Mouse (Mus musculus) spleen, adult 2 months (tissue): ENCODE results near the gene Bbs9. TPM values are rescaled to one million over a fixed set of nuclear protein-coding genes. Genes with fewer than 3 reads are reported as not detected.
A peak's percentile ranks its signal among the peaks of the same experiment; 100 is the strongest.

Experiments used
- DNase-seq, 2 experiments: peaks; one replicate each; pipeline versions ENCODE4 v3.0.0 to v3.0.0-alpha.2; 2012 to 2021; ENCODE audit warnings: low spot score in 2 of 2, low read depth in 1 of 2
- H3K27ac ChIP-seq: fragments of 200-500 bp; 2 replicates; pipeline ENCODE4 v1.5.1; 2012; ENCODE audit warnings: low read length, inconsistent platforms; ENCODE audit not compliant: insufficient read depth
- H3K27me3 ChIP-seq: fragments of 200-500 bp; 2 replicates; pipeline ENCODE4 v1.6.1; 2012; ENCODE audit warnings: mild to moderate bottlenecking, moderate library complexity, low read length, inconsistent platforms; ENCODE audit not compliant: control insufficient read depth, insufficient read depth
- H3K36me3 ChIP-seq: fragments of 200-500 bp; 2 replicates; pipeline ENCODE4 v1.6.1; 2012; ENCODE audit warnings: mild to moderate bottlenecking, low read length, inconsistent platforms; ENCODE audit not compliant: control insufficient read depth, insufficient read depth
- H3K4me1 ChIP-seq: fragments of 200-500 bp; 2 replicates; pipeline ENCODE4 v1.6.1; 2011; ENCODE audit warnings: inconsistent platforms; ENCODE audit not compliant: control insufficient read depth, insufficient read depth, insufficient read length
- H3K4me3 ChIP-seq: fragments of 200-500 bp; 2 replicates; pipeline ENCODE4 v1.5.1; 2011; ENCODE audit warnings: mild to moderate bottlenecking, inconsistent platforms; ENCODE audit not compliant: insufficient read depth, insufficient read length; ENCODE audit errors: extremely low read depth
- CTCF ChIP-seq: fragments of 200-500 bp; IDR thresholded peaks from 2 replicates; pipeline ENCODE4 v1.5.1; 2011; ENCODE audit warnings: mild to moderate bottlenecking, inconsistent platforms; ENCODE audit not compliant: insufficient read depth, insufficient read length, insufficient replicate concordance; ENCODE audit errors: extremely low read depth
- POLR2A ChIP-seq: fragments of 200-500 bp; IDR thresholded peaks from 2 replicates; pipeline ENCODE4 v1.6.1; 2011; ENCODE audit warnings: low read depth, low read length, inconsistent platforms
- WGBS: fragments of 180-500 bp; shearing (Covaris S2); methylation state at CpG from one replicate; pipeline ENCODE4 v1.1.7; 2018; 5-methylcytosine and 5-hydroxymethylcytosine counted together
- polyA plus RNA-seq: library from polyadenylated mRNA; depleted of rRNA; stranded (reverse); fragments of >200 nt; gene quantifications from 2 replicates; pipeline ENCODE4 v1.2.3, GENCODE M21; 2012

The Bbs9 gene
- polyA plus RNA-seq, 1 experiment = 11.5 TPM

- no peak overlapping the region for H3K27ac ChIP-seq
- H3K4me3 ChIP-seq = no peak overlapping the region
- no peaks in the 10 kb centered on the region; the same call in 1 of the 2 replicates for H3K36me3 ChIP-seq
- no peak for TF ChIP-seq CTCF
- no peak for TF ChIP-seq POLR2A
- no peaks in the 10 kb centered on the region for H3K4me1 ChIP-seq
- no peaks in the 10 kb centered on the region for H3K27me3 ChIP-seq
- no peak for DNase-seq
- 91% methylated on average over 2 of the region's 2 CpGs for WGBS
Measured at GRCm38 (mm10) chr9:22502972-22503371, 27.5 kb downstream of the Bbs9 start.

- no peak overlapping the region for H3K27ac ChIP-seq
- H3K4me1 ChIP-seq = no peaks in the 10 kb centered on the region
- no peaks in the 10 kb centered on the region for H3K36me3 ChIP-seq
- DNase-seq = no peak
- H3K4me3 ChIP-seq = no peak overlapping the region
- no peaks in the 10 kb centered on the region for H3K27me3 ChIP-seq
- WGBS = 95% methylated on average over 5 of the region's 5 CpGs
- TF ChIP-seq POLR2A (no peak), CTCF (no peak)
Measured at GRCm38 (mm10) chr9:22503581-22503980, 28.1 kb downstream of the Bbs9 start.

- H3K27ac ChIP-seq = no peak overlapping the region
- DNase-seq = no peak
- TF ChIP-seq POLR2A (no peak), CTCF (no peak)
- H3K4me1 ChIP-seq = no peaks in the 10 kb centered on the region
- 94% methylated on average over 2 of the region's 2 CpGs for WGBS
- no peaks in the 10 kb centered on the region for H3K36me3 ChIP-seq
- no peaks in the 10 kb centered on the region for H3K27me3 ChIP-seq
- no peak overlapping the region for H3K4me3 ChIP-seq
Measured at GRCm38 (mm10) chr9:22505574-22505973, 30.1 kb downstream of the Bbs9 start.

- H3K27me3 ChIP-seq = no peaks in the 10 kb centered on the region
- 89% methylated on average over 4 of the region's 4 CpGs for WGBS
- H3K4me3 ChIP-seq = no peak overlapping the region
- no peak for TF ChIP-seq POLR2A
- no peak for TF ChIP-seq CTCF
- no peaks in the 10 kb centered on the region; the same call in 1 of the 2 replicates for H3K36me3 ChIP-seq
- DNase-seq = no peak
- no peaks in the 10 kb centered on the region for H3K4me1 ChIP-seq
- H3K27ac ChIP-seq = no peak overlapping the region
Measured at GRCm38 (mm10) chr9:22515076-22515475, 39.6 kb downstream of the Bbs9 start.

- no peak overlapping the region for H3K4me3 ChIP-seq
- peak in 1 of 2 experiments; percentile 23 for DNase-seq
- no peak overlapping the region for H3K27ac ChIP-seq
- H3K4me1 ChIP-seq = no peaks in the 10 kb centered on the region
- TF ChIP-seq POLR2A (no peak), CTCF (peak; percentile 63; the same call in 1 of the 2 replicates)
- no peaks in the 10 kb centered on the region for H3K27me3 ChIP-seq
- 95% methylated on average over 3 of the region's 3 CpGs for WGBS
- H3K36me3 ChIP-seq = no peaks in the 10 kb centered on the region; the same call in 1 of the 2 replicates
Measured at GRCm38 (mm10) chr9:22518394-22519041, 43.0 kb downstream of the Bbs9 start.

- no peak for DNase-seq
- H3K4me1 ChIP-seq = no peaks in the 10 kb centered on the region
- no peak for TF ChIP-seq POLR2A
- WGBS = 93% methylated on average over 1 of the region's 1 CpGs
- no peak overlapping the region for H3K4me3 ChIP-seq
- H3K27ac ChIP-seq = no peak overlapping the region
- H3K36me3 ChIP-seq = no peaks in the 10 kb centered on the region
- no peaks in the 10 kb centered on the region for H3K27me3 ChIP-seq
Measured at GRCm38 (mm10) chr9:22523460-22523859, 47.9 kb downstream of the Bbs9 start.

GRCm38 (mm10) chr9:22530734-22531489 lies 55.4 kb downstream of the Bbs9 start:
- Histone ChIP-seq H3K36me3 (no peaks in the 10 kb centered on the region), H3K27me3 (no peaks in the 10 kb centered on the region), H3K27ac (no peak overlapping the region), H3K4me1 (no peaks in the 10 kb centered on the region), H3K4me3 (no peak overlapping the region)
- DNase-seq = no peak
- TF ChIP-seq POLR2A (no peak), CTCF (no peak)
- 73% methylated on average over 3 of the region's 3 CpGs for WGBS
